Mouse (Mus musculus): ENCODE results near the gene Gpc3.

DNA sequence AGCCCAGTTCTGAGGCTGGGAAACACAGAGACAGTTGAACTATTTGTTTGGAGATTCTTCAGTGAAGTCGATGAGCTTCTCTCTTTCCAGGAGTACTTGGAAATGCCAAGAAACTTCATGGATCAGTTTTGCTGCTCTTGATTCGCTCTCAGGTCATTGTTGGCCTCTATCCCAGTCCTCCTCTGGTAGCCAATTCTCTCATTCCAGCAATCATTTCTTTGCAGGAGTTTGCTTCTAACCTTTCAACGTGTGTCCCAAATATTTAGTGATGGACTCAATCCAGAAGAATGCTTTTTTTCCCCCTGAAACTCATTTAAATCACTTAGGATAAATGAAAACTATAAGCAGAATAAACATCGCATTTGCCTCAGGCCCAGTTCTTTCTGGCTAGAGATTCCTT is 383.0 kb downstream of the Gpc3 start:
- TF ChIP-seq CTCF (IDR thresholded peaks at IDR 0.05; ENCODE audit: control insufficient read depth, insufficient read depth, insufficient replicate concordance, low read depth, low read length) (no peak), POLR2A (IDR thresholded peaks at IDR 0.05; ENCODE audit: control insufficient read depth, low read depth, low read length) (no peak)

All from testis, adult 2 months (tissue).